Mouse (Mus musculus): ENCODE measurements around the gene Hist1h3b. TPM values are rescaled to one million over a fixed set of nuclear protein-coding genes. Genes with fewer than 3 reads are reported as not detected.
A peak's percentile ranks its signal among the peaks of the same experiment; 100 is the strongest.
"Not testable (repeated sequence)": the region's sequence is repeated elsewhere in the genome, so short reads cannot be mapped to it uniquely, and the experiment has no call there.

The Hist1h3b gene
- total RNA-seq, 2 experiments from 2014 or later, result 526 to 670 TPM

DNA sequence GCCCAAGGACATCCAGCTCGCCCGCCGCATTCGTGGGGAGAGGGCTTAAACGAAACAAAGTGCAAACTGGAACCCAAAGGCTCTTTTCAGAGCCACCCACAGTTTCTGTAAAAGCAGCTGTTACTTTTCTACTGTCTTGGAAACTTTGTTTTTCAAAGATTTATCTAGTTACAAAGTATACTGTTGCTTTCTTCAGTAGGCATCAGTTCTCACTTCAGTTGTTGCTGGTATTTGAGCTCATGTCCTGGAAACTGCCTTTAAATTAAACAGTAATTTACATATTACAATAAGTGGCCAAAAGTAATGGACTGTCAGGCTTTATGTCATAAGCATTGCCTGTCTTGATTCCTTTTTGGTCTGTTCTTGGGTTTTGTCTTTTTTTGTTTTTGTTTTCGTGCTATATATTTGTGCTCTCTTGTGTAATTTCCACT, 690 bp downstream of the Hist1h3b start:
- no peak for DNase-seq (ENCODE audit: low spot score in 2 of 2)

GRCm38 (mm10) chr13:23753314-23754078, 1.4 kb downstream of the Hist1h3b start:
- no peak for DNase-seq (ENCODE audit: low spot score in 2 of 2)

DNA sequence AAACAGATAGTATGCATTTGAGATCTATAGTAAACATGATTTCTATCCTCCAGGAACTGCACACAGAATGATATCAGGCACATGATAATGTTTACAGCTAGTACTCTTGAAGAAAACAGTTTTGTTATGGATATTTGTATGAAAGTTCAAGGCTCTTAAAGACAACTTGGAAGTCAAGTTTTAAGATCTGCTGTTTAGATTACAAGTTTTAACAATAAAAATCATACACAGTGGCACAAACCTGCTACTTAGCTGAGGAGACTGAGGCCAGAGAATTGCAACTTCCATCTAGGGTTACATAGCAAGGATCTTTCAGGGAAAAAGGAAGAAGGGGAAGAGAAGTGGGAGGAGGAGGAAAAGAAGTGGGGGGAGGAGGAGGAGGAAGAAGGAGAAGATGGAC, 2.9 kb downstream of the Hist1h3b start:
- DNase-seq (ENCODE audit: low spot score in 2 of 2), result no peak

GRCm38 (mm10) chr13:23756790-23757189, 4.7 kb downstream of the Hist1h3b start, which contains the start of gene Hist1h4b:
Gene Hist1h4b, plus strand, starts transcription at chr13:23757013.
- peak; percentile 54 to 75 for DNase-seq (ENCODE audit: low spot score in 2 of 2)

DNA sequence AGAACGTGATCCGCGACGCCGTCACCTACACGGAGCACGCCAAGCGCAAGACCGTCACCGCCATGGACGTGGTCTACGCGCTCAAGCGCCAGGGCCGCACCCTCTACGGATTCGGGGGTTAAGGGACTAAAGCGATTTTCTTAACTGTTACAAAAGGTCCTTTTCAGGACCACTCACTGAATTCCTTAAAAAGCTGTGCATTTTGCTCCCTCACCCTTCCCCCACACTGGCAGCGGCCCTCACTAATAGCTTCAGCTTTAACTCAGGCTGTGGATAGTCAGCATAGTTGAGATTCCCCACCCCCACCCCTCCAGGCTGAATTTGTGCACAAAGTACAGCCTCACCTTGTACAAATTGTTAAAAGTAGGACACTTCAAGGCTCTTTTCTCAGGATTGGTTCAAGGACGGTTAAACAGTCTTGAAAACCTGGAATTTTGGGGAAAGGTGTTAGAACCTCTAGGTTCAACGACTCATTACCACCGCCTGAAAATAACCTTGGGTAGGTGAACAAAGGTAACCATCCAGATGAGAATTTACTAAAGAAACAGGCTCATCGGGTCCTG, 5.2 kb downstream of the Hist1h3b start:
- DNase-seq (ENCODE audit: low spot score in 2 of 2), result no peak

- DNase-seq (ENCODE audit: low spot score in 2 of 2), result no peak
These were observed 5.9 kb downstream of the Hist1h3b start for GRCm38 (mm10) chr13:23757921-23758320.

DNA sequence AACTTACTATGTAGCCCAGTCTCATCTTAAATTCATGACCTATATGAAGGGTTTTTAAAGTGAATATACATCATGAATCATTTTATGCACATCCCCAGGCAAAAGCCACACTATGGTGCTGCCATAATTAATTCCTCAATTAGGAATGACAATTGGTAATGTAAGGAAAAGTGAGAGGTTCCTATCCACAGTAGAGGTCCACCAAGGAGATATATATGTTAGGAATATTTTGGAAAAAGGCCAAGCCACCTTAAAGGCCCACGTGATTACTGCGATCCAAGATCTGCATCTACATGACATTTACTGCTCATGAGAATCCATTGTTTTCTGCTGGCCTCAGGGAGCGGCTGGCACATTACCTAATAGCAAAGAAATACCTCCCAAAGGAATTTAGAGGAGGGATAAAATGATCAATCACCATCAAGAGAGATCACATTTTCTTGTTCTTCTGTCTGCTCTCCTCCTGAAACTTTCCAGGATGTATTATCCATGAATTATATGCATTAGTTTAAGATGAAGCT, 7.2 kb downstream of the Hist1h3b start:
- no peak for DNase-seq (ENCODE audit: low spot score in 2 of 2)

- DNase-seq (ENCODE audit: low spot score in 2 of 2), result no peak
These were observed 7.8 kb downstream of the Hist1h3b start for GRCm38 (mm10) chr13:23759916-23760239.

- DNase-seq (ENCODE audit: low spot score in 2 of 2), result no peak
These were observed 8.3 kb downstream of the Hist1h3b start for GRCm38 (mm10) chr13:23760240-23760971.

GRCm38 (mm10) chr13:23760972-23761864, 9.2 kb downstream of the Hist1h3b start, which contains the start of gene Hist1h4a:
Gene Hist1h4a, minus strand, starts transcription at chr13:23761230.
- peak; percentile 95 to 98 for DNase-seq (ENCODE audit: low spot score in 2 of 2)

DNA sequence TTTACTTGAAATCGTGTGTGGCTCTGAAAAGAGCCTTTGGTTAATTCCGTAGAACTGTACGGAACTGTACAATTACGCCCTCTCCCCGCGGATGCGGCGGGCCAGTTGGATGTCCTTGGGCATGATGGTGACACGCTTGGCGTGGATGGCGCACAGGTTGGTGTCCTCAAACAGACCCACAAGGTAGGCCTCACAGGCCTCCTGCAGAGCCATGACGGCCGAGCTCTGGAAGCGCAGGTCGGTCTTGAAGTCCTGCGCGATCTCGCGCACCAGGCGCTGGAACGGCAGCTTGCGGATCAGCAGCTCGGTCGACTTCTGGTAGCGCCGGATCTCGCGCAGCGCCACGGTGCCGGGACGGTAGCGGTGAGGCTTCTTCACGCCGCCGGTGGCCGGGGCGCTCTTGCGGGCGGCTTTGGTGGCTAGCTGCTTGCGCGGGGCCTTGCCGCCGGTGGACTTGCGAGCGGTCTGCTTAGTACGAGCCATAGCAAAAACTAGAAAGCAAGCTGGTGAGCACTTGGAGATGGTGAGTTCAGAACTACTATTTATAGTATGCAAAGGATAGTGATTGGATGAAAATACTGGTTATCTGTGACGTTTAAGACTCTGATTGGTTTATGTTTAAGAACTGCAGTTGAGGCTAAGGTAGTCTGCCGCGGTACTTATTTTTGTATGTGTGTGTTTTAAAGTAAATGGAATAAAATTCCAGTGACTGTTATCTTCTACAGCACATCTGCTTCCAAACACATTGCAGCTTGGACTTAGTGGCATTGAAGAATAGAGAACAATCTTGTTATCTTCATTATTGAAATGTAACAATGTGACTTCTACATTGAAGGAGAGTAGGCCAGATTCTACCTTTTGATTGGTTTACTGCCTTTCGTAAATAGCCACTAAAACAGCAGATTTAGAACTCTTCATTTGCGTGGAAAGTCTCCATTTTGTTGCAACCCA, 10.1 kb downstream of the Hist1h3b start, which contains the start of gene Hist1h3a:
TSS of gene Hist1h3a (minus strand) at position 516 of the 951 bp plus-strand sequence.
- DNase-seq (ENCODE audit: low spot score in 2 of 2), result peak; percentile 30 to 32

GRCm38 (mm10) chr13:23763242-23763585, 11.1 kb downstream of the Hist1h3b start:
- DNase-seq (ENCODE audit: low spot score in 2 of 2), result no peak

DNA sequence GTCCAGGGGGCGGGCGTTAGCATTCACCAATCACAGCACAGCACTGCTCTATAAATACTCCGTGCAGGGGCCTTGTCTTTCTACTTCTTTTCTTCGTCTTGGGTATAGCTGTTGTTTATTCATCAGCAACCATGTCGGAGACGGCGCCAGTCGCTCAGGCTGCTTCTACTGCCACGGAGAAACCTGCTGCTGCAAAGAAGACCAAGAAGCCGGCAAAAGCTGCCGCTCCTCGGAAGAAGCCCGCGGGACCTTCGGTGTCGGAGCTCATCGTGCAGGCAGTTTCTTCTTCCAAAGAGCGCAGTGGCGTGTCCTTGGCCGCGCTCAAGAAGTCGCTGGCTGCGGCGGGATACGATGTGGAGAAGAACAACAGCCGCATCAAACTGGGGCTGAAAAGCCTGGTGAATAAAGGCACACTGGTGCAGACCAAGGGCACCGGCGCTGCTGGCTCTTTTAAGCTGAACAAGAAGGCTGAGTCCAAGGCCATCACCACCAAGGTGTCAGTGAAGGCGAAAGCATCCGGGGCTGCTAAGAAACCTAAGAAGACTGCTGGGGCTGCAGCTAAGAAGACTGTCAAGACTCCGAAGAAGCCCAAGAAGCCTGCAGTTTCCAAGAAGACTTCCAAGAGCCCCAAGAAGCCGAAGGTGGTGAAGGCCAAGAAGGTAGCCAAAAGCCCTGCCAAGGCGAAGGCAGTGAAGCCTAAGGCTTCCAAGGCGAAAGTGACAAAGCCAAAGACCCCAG, 11.7 kb downstream of the Hist1h3b start, which contains the start of gene Hist1h1a:
TSS of gene Hist1h1a (plus strand) at position 81 of the 738 bp plus-strand sequence.
- peak; percentile 54 to 61 for DNase-seq (ENCODE audit: low spot score in 2 of 2)

- DNase-seq (ENCODE audit: low spot score in 2 of 2), result no peak
These were observed 12.5 kb downstream of the Hist1h3b start for GRCm38 (mm10) chr13:23764324-23765171.

DNA sequence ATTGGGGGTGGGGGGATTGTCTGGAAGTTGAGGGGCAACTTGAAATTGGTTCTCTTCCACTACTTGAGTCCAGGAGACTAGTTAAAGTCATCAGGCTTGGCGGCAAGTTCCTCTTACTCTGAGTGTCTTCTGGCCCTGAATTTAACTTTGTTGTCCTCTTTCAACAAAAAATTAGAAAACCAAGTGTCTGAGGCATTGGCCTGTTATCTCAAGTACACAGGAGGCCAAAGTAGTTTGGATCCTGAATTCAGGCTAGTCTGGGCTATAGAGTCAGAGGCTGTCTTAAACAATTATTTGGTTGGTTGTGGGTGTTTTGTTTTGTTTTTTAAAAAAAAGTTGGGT, 13.1 kb downstream of the Hist1h3b start:
- no peak for DNase-seq (ENCODE audit: low spot score in 2 of 2)

GRCm38 (mm10) chr13:23766772-23767171, 14.7 kb downstream of the Hist1h3b start:
- DNase-seq (ENCODE audit: low spot score in 2 of 2), result no peak

- DNase-seq (ENCODE audit: low spot score in 2 of 2), result no peak
These were observed 16.8 kb downstream of the Hist1h3b start for GRCm38 (mm10) chr13:23768834-23769397.

GRCm38 (mm10) chr13:23769613-23770012, 17.5 kb downstream of the Hist1h3b start, which contains the start of gene Trim38:
Gene Trim38, plus strand, starts transcription at chr13:23769913.
- DNase-seq (ENCODE audit: low spot score in 2 of 2), result not testable (repeated sequence)
